Mouse (Mus musculus) lung, adult 2 months (tissue): ENCODE measurements around the gene Denr. TPM values are rescaled to one million over a fixed set of nuclear protein-coding genes. Genes with fewer than 3 reads are reported as not detected.

Experiments
- DNase-seq: peaks from one replicate; pipeline ENCODE4 v3.0.0; 2022
- H3K4me1 ChIP-seq: fragments of 200-500 bp; 2 replicates; pipeline ENCODE4 v1.6.1; 2011; ENCODE audit warnings: low read length; ENCODE audit not compliant: control insufficient read depth, insufficient read depth
- H3K4me3 ChIP-seq: fragments of 200-500 bp; replicated peaks from 2 replicates; pipeline ENCODE3; 2011; ENCODE audit warnings: low read depth, mild to moderate bottlenecking, control low read depth, low read length; ENCODE audit errors: extremely low read depth
- CTCF ChIP-seq: fragments of 200-500 bp; IDR thresholded peaks from 2 replicates; pipeline ENCODE4 v1.5.1; 2011; ENCODE audit warnings: mild to moderate bottlenecking, low read length, control low read depth; ENCODE audit not compliant: insufficient read depth
- POLR2A ChIP-seq: fragments of 200-500 bp; IDR thresholded peaks from 2 replicates; pipeline ENCODE4 v1.6.1; 2011; ENCODE audit warnings: low read depth, mild to moderate bottlenecking, control low read depth, low read length, borderline replicate concordance; ENCODE audit errors: extremely low read depth
- whole genome bisulfite sequencing: fragments of 180-500 bp; shearing (Covaris S2); methylation state at CpG from one replicate; pipeline ENCODE4 v1.1.7; 2018; 5-methylcytosine and 5-hydroxymethylcytosine counted together
- polyA plus RNA-seq: library from polyadenylated mRNA; depleted of rRNA; stranded (reverse); fragments of >200 nt; gene quantifications from 2 replicates; pipeline ENCODE4 v1.2.3, GENCODE M21; 2012

The Denr gene
- polyA plus RNA-seq, 1 experiment, result 20.3 TPM

- no peak for DNase-seq
- Histone ChIP-seq H3K4me3 (no peak overlapping the region), H3K4me1 (peaks cover 4% of the 10 kb centered on the region; the same call in 1 of the 2 replicates)
- TF ChIP-seq CTCF (0 out of 2 replicates have a peak, but pooled peaks have one; percentile 19), POLR2A (no peak)
- 55% methylated on average over 11 of the region's 11 CpGs for WGBS
Observed at GRCm38 (mm10) chr5:123904059-123904672, 2.8 kb upstream of the Denr start.

- 59% methylated on average over 17 of the region's 17 CpGs for WGBS
- peaks cover 4% of the 10 kb centered on the region; the same call in 1 of the 2 replicates for H3K4me1 ChIP-seq
- no peak overlapping the region for H3K4me3 ChIP-seq
- TF ChIP-seq CTCF, result no peak
- no peak for TF ChIP-seq POLR2A
- no peak for DNase-seq
Observed at GRCm38 (mm10) chr5:123906146-123906975, 614 bp upstream of the Denr start.

- TF ChIP-seq CTCF (no peak), POLR2A (no peak)
- Histone ChIP-seq H3K4me3 (peak overlapping the region; percentile 93), H3K4me1 (peaks cover 4% of the 10 kb centered on the region; the same call in 1 of the 2 replicates)
- no peak for DNase-seq
- 2% methylated on average over 10 of the region's 10 CpGs for WGBS
Observed at GRCm38 (mm10) chr5:123907631-123907977, 629 bp downstream of the Denr start.

- WGBS, result 75% methylated on average over 3 of the region's 3 CpGs
- no peak for DNase-seq
- TF ChIP-seq CTCF (no peak), POLR2A (no peak)
- no peak overlapping the region for H3K4me3 ChIP-seq
- no peaks in the 10 kb centered on the region for H3K4me1 ChIP-seq
Observed at GRCm38 (mm10) chr5:123914852-123915251, 7.9 kb downstream of the Denr start.

GRCm38 (mm10) chr5:123922112-123922511, 15.1 kb downstream of the Denr start:
- TF ChIP-seq CTCF (no peak), POLR2A (no peak)
- Histone ChIP-seq H3K4me1 (no peaks in the 10 kb centered on the region), H3K4me3 (no peak overlapping the region)
- WGBS, result 87% methylated on average over 6 of the region's 6 CpGs
- DNase-seq, result no peak

- DNase-seq, result no peak
- Histone ChIP-seq H3K4me1 (no peaks in the 10 kb centered on the region), H3K4me3 (no peak within 1 kb of the TSS)
- WGBS, result 89% methylated on average over 9 of the region's 9 CpGs
- TF ChIP-seq POLR2A (no peak), CTCF (no peak)
Observed at GRCm38 (mm10) chr5:123927118-123927517, 20.1 kb downstream of the Denr start, which contains the start of gene Gm43518. TSS of gene Gm43518 (plus strand) at chr5:123927418.

- WGBS, result under 1% methylated on average over 56 of the region's 56 CpGs
- DNase-seq, result peak; percentile 90
Observed at GRCm38 (mm10) chr5:123930508-123930989, 23.6 kb downstream of the Denr start, which contains the start of gene Ccdc62. TSS of gene Ccdc62 (plus strand) at chr5:123930679.

GRCm38 (mm10) chr5:123931131-123931530, 24.2 kb downstream of the Denr start:
- TF ChIP-seq CTCF, result no peak
- no peak for TF ChIP-seq POLR2A

More at GRCm38 (mm10) chr5:123930508-123930989, 23.6 kb downstream of the Denr start, which contains the start of gene Ccdc62:
- no peak for TF ChIP-seq CTCF
- peak; percentile 98 for TF ChIP-seq POLR2A
- peak within 1 kb of the TSS; percentile 79 for H3K4me3 ChIP-seq
- H3K4me1 ChIP-seq, result no peaks in the 10 kb centered on the region

GRCm38 (mm10) chr5:123932927-123933326, 26.0 kb downstream of the Denr start:
- H3K4me3 ChIP-seq, result no peak overlapping the region
- TF ChIP-seq CTCF (no peak), POLR2A (no peak)
- no peak for DNase-seq
- no peaks in the 10 kb centered on the region for H3K4me1 ChIP-seq

More at GRCm38 (mm10) chr5:123931131-123931530, 24.2 kb downstream of the Denr start:
- WGBS, result 41% methylated on average over 13 of the region's 13 CpGs
- peak overlapping the region; percentile 31 for H3K4me3 ChIP-seq
- DNase-seq, result no peak
- H3K4me1 ChIP-seq, result no peaks in the 10 kb centered on the region

- no peak overlapping the region for H3K4me3 ChIP-seq
Observed at GRCm38 (mm10) chr5:123933556-123933955, 26.6 kb downstream of the Denr start.

More at GRCm38 (mm10) chr5:123933556-123933955, 26.6 kb downstream of the Denr start:
- no peaks in the 10 kb centered on the region for H3K4me1 ChIP-seq
- no peak for DNase-seq
- no peak for TF ChIP-seq POLR2A
- no peak for TF ChIP-seq CTCF
- 88% methylated on average over 12 of the region's 12 CpGs for WGBS
